Mouse (Mus musculus): Measurements from ENCODE around the gene Aldh16a1.
"Not testable (repeated sequence)": the region's sequence is repeated elsewhere in the genome, so short reads cannot be mapped to it uniquely, and the experiment has no call there.

Gene Aldh16a1

DNA sequence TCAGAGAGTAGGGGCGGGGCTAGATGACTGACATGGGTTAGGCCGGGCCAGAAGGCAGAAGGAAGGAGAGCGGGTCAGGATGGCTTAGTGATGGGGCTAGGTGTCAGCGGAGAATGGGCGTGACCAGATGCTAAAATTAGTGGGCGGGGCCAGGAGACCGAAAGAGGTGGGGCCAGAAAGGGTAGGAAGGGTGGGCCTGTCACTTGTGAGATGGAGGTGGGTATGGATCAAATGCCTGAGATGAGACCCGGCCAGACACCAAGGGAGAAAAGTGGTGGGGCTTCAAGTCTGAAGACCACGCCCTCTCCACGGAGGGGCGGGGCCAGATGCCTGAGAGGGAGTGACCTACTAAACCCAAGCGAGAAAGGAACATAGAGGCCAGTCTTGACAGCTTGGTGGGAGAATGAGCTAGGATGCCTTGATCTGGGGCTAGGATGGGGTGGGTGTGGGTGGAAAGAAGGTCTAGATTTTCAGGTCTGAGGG is 19.8 kb downstream of the Aldh16a1 start:
- no peak for DNase-seq (ENCODE audit: low read depth)

GRCm38 (mm10) chr7:45133446-45134159 is 20.8 kb downstream of the Aldh16a1 start:
- DNase-seq (ENCODE audit: low read depth) = no peak

DNA sequence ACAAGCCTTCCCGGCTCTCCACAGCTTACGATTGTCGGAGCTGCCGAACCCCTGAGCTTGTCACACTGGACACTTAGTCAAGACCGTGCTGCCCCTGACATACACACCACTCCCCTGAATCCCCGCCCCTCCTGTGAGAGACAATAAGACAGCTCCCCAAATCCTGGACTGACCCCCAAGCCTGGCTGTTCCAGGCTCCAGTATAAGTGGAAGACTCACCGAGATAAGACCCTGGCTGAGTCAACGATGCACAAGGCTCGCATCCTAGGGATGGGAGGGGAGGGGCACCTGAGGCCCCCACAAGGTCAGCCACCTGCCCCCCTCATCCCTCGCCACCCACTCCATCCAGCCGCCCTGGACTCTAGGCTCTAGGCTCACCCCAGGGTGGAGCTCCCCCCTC is 22.5 kb downstream of the Aldh16a1 start:
- DNase-seq (ENCODE audit: low read depth) = no peak

GRCm38 (mm10) chr7:45129776-45130512 is 24.4 kb downstream of the Aldh16a1 start:
- no peak for DNase-seq (ENCODE audit: low read depth)

GRCm38 (mm10) chr7:45129318-45129717 is 25.1 kb downstream of the Aldh16a1 start:
- DNase-seq (ENCODE audit: low read depth) = peak; percentile 65

DNA sequence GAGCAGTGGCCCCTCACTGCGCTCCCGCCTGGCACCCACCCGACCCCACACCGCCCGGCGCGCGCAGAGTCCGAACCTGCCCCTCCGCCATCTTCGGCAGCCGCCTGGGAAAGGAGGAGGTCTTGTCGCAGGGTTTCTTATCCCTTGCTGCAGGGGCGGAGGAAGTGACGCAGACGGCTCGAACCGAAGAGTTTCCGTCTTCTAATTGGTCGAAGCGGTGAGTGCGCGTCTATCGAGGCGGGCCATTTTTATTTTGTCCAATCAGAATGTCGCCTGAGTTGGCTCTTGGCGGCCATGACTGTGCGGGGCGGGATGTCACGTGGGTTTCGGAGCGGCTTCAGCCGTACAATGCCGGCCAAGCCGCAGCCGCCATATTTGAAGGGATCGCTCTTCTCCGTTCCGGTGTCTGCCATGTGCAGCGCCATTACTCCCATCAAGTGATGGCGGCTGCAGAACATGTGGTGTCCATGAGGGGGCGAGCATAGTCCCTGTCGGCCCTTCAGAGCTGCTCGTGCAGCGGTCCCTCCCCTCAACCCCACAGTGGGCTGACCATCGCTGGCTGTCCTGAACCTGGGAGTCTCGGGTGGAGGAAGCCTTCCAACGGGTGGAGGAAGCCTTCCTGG is 25.6 kb downstream of the Aldh16a1 start, which contains the start of gene Rpl13a:
Rpl13a (minus strand) TSS at position 138 of the 623 bp plus-strand sequence.
- peak; percentile 99 for DNase-seq (ENCODE audit: low read depth)

GRCm38 (mm10) chr7:45127700-45128224 is 26.6 kb downstream of the Aldh16a1 start:
- no peak for DNase-seq (ENCODE audit: low read depth)

GRCm38 (mm10) chr7:45126844-45127699 is 27.3 kb downstream of the Aldh16a1 start:
- DNase-seq (ENCODE audit: low read depth) = no peak

GRCm38 (mm10) chr7:45126147-45126843 is 28.1 kb downstream of the Aldh16a1 start:
- no peak for DNase-seq (ENCODE audit: low read depth)

DNA sequence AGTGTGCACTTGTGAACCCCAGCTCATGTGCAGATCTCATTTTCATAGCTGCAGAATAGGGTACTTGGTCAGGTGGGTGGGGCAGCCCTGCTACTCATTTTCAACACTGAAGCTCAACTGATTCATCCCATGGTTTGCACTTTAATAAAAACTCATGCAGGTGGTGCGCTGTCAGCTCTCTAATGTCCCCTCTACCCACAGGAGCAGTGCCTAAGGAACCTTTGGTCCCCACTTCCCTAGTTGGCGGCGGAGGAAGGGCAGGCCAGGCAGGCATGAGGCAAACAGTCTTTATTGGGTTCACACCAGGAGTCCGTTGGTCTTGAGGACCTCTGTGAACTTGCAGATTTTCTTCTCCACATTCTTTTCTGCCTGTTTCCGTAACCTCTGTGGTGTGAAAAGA is 28.7 kb downstream of the Aldh16a1 start:
- DNase-seq (ENCODE audit: low read depth) = not testable (repeated sequence)

DNA sequence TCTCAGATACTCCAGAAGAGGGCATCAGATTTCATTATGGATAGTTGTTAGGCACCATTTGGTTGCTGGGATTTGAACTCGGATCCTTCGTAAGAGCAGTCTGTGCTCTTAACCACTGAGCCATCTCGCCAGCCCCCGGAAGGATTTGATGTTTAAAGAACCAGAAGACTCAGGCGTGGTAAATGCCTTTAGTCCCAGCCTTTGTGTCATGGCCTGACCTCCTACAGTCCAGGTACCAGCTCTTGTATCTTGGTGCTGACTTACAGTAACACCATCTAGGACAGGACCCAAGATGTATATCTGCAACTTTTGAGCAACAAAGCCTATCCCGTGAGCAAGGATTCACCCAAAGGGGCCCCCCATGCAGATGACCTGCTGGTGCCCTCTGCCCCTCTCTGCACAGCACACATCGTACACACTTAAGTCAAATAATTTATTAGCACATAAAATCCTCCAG is 29.2 kb downstream of the Aldh16a1 start:
- peak; percentile 40 for DNase-seq (ENCODE audit: low read depth)

DNA sequence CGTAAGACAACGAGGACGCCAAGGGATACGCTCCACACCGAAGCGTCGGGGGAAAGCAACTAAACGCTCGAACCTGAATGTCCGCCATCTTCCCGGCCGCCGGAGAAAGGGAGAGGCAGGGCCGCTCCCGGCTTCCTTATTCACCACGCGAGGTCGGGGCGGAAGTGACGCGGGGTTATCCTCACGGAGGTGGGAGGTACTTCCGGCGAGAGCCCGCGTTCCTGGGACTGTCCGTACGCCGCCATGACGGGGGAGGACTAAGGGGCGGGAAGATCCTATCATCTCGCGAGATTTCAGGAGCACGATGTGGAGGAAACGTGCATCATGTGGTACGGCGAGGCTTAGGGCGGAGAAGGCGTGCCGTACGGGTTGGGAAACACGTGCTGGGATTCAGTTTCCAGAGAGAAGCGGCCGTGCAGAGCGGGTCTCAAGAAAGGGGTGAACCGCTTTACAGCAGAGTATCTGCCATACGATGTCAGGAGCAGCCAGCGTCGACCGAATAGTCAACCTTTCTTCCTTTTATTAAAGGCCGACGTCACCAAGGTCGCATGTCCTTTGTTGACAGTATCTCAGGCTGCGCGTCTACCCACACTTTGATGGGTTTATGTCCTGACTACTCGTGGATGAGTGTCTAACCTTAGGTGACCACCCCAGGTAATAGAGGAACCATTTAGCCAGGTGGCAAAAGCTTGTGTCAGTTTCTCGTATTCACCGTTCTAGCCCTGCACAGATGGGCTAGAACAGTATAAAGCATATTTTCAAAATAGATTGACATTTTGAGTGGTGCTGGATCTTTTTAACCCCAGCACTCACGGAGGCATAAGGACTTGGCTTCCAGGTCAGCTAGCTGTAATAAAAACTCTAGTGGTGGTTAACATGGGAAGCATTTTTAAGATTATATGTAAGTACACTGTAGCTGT is 29.9 kb downstream of the Aldh16a1 start, which contains the start of gene Rps11:
Rps11 (minus strand) TSS at position 216 of the 920 bp plus-strand sequence.
- peak; percentile 99 for DNase-seq (ENCODE audit: low read depth)

DNA sequence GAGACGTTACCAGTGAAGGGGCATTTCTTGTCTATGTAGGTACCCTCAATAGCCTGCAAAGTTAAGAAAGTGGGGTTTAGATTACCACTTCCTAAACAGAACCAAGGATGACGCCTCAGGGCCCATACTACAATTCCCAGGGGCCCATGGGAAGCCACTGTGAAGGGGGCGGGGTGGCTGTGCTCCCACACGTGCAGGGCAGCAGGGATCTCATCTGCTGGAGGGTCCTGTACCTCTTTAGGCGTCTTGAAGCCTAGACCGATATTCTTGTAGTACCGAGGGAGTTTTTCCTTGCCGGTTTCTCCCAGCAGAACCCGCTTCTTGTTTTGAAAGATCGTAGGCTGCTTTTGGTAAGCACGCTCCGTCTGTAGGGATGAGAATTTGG is 31.2 kb downstream of the Aldh16a1 start:
- DNase-seq (ENCODE audit: low read depth) = no peak

GRCm38 (mm10) chr7:45122561-45123185 is 31.7 kb downstream of the Aldh16a1 start:
- DNase-seq (ENCODE audit: low read depth) = no peak

DNA sequence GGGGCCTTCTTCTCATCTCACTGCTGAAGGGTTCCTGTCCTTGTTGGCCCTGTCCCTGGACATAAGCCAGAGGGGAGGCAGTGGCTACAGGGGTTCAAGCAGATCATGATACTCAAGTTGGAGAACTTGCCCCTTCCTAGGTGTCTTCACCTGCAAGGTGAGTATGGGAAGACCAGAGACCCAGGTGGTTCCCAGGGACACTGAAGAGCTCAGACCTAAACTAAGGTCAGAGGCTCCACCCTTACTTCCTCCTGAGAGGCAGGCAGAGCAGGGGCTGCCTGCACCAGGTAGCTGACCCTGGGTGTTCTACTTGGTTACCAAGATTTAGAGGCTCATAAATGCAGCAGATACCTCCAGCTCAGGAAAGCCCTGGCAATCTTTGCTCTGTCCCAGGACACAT is 32.4 kb downstream of the Aldh16a1 start:
- DNase-seq (ENCODE audit: low read depth) = no peak

DNA sequence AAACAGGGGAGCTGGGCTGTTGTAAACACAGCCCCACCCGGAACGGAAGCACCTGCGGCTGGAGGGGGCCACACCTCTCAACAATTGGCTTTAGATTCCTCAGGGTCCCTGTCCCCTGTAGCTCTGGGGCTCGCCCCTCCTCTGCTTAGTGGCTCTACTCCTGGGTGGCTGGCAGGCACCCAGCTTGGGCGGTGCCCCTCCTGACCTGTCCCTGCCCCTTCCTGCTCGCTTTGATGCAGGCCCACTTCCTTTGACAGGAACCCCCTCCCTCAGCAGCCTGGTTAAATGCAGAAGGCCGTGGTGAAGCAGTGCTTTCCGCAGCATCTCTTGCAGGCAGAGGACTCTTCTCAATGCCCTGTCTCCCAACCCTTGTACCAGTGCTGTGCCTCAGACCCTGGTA is 33.0 kb downstream of the Aldh16a1 start:
- no peak for DNase-seq (ENCODE audit: low read depth)

DNA sequence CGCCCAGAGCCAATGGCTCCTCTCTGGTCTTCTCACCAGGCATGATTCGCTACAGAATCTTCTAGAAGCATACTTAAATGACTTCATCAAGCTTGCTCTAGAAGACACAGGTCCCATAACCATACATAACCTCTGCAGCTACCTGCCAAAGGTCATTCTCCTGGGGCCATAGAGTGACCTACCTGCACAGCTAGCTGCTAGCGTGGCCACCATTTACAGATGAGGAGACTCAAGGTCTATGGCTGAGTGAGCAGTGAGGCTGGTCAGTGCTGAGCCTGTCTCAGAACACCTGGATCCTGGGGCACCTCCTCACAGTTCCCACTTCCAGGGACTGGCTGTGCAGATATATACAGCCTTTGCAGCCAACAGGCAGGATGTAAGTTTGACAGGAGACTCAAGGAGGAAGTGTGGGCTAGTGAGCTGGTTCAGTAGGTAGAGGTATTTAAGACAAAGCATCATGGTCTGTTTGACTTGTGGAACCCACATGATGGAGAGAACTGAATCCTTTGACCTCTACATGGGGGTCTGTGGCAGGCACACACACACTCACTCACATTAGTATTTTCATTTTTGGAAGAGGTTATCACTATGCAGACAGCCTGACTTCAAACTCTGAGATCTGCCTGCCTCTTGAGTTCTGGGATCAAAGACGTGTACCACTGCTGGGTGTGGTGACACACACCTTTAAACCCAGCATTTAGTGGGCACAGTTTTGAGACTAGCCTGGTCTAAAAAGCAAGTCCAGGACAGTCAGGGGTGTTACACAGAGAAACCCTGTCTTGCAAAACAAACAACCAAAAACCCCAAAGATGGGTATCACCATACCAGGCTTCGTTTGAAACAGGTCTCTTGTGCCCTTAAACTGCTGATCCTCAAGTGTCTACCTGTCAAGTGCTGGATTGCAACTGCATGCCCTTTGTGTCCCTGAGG is 34.3 kb downstream of the Aldh16a1 start:
- DNase-seq (ENCODE audit: low read depth) = no peak

DNA sequence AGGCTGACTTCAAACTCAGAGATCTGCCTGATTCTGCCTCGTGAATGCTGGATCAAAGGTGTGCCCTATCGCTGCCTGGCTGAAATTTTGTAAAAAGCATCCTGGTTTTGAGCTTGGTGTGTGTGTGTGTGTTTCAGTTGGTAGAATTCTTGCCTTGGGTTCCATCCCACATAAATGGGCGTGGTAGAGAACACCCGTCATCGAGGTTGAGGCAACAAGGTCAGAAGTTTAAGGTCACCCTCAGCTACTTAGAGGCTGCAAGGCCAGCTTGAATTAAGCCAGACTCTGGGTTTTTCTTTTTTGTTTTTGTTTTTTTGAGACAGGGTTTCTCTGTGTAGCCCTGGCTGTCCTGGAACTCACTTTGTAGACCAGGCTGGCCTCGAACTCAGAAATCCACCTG is 36.0 kb downstream of the Aldh16a1 start:
- DNase-seq (ENCODE audit: low read depth) = no peak
